Mouse (Mus musculus): ENCODE results near the gene Foxg1.

GRCm38 (mm10) chr12:49381721-49382365, 617 bp upstream of the Foxg1 start:
- TF ChIP-seq CTCF (IDR thresholded peaks at IDR 0.05; ENCODE audit: insufficient read depth, low read depth, low read length) (no peak), POLR2A (IDR thresholded peaks at IDR 0.05; ENCODE audit: insufficient read depth, low read depth, low read length) (no peak)

Measured in olfactory bulb, adult 2 months (tissue).